Mouse (Mus musculus) brain, embryonic 14.5 days (tissue): ENCODE measurements around the gene Atg13. TPM values are rescaled to one million over a fixed set of nuclear protein-coding genes. Genes with fewer than 3 reads are reported as not detected.

Source experiments
- DNase-seq: peaks from one replicate; pipeline ENCODE4 v3.0.0-alpha.2; 2011; ENCODE audit warnings: low read depth
- CTCF ChIP-seq: fragments of 200-500 bp; IDR thresholded peaks from 2 replicates; pipeline ENCODE4 v1.5.1; 2012; ENCODE audit warnings: inconsistent platforms, mild to moderate bottlenecking, moderate library complexity, borderline replicate concordance; ENCODE audit not compliant: insufficient read depth, insufficient read length; ENCODE audit errors: extremely low read depth
- POLR2A ChIP-seq: fragments of 200-500 bp; IDR thresholded peaks from 2 replicates; pipeline ENCODE4 v1.6.1; 2012; ENCODE audit warnings: mild to moderate bottlenecking, inconsistent platforms, borderline replicate concordance; ENCODE audit not compliant: poor library complexity, insufficient read depth, insufficient read length, severe bottlenecking; ENCODE audit errors: extremely low read depth
- polyA plus RNA-seq: library from polyadenylated mRNA; depleted of rRNA; stranded (reverse); fragments of >200 nt; gene quantifications from 2 replicates; pipeline ENCODE4 v1.2.3, GENCODE M21; 2012

The Atg13 gene
- polyA plus RNA-seq, 1 experiment = 62.0 TPM

DNA sequence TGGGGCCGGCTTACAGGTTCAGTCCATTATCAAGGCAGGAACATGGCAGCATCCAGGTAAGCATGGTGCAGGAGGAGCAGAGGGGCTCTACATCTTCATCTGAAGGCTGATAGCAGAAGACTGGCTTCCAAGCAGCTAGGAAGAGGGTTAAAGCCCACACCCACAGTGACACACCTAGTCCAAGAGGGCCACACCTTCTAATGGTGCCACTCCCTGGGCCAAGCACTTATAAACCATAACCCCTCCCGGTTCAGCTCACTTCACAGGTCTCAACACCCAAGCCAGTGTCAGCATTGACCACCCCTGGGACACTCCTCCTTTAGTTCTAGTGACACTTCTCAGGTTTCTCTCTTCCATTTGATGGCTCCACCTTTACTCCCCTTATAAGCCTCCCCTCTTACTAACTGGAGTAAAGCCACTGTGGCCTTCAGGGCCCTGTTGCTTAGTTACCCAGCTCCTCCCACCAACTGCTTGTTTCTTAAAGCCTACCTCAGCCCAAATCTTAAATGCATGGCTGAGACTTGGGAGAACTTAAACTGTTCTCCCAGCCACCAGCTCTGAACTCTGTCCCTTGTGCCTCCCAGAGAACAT is 67.5 kb downstream of the Atg13 start:
- DNase-seq = no peak
- TF ChIP-seq CTCF = no peak
- no peak for TF ChIP-seq POLR2A

DNA sequence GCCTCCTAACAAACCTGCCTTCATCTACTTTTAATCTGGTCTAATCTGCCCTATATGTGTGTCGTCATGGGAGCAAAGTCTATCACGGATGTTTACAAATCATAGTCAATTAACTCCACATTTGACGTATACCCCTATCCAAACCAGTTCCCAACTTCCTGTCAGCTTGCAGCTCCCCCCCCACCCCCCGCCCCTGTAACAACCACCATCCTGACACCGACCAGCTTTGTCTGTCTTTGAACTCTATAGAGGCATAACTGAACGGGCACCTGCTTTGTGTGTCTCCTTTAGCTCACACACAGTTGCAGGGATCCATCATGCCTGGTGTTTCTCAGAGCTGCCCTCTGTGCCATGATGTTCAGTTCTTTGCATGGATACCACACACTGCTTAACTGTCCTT is 71.4 kb downstream of the Atg13 start:
- TF ChIP-seq POLR2A (no peak), CTCF (no peak)
- DNase-seq = no peak

DNA sequence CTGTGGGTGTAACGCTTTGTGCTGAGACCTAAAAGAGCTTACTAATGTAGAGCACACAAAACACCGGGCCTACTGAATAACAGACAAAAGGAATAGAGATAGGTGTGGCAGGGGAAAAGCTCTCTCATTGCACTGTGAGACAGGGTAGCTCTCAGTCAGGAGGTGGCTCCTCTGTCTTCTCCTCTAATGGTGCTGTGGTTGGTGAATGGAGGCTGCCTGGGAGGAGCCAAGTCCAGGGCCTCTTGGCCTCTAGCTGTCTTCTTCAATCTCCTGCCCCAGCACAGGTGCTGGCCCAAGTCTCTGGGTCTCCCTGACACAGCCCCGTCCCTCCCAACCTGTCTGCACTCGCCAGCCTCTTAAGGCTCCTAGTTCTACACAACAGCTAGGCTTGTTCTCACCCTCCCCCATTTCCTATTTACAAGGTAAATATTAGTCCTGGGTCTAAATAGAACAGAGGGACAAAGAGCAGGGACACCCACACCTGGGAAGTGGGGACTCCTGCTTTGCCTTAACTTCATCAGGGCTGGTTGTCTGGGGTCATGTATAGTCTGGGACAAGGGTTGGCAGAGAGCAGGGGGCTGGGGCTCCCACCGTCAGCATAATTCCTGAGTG is 73.5 kb downstream of the Atg13 start:
- DNase-seq = no peak
- TF ChIP-seq CTCF (no peak), POLR2A (no peak)

GRCm38 (mm10) chr2:91636229-91636628 is 74.1 kb downstream of the Atg13 start, which contains the start of gene F2:
TSS of gene F2 (minus strand) at chr2:91636414.
- no peak for DNase-seq
- TF ChIP-seq POLR2A (no peak), CTCF (no peak)

DNA sequence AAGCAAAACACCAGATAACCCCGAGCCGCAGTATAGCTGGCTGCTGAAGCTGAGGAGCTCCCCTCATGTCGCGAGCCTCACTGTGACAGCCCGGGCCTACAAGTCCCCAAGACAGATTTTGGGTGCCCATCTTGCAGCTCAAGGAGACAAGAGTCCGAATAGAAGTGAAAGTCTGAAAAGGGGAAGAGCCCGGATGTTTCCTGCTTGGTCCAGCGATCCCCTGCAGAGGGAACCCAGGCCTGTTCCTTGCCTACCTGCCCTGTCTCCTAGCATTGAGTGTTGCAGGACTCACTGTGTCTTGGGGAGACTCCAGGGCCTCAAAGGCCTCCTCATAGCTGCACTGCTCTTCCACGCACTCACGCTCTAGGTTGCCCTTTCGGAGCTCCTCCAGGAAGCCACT is 74.9 kb downstream of the Atg13 start:
- TF ChIP-seq POLR2A (no peak), CTCF (no peak)
- no peak for DNase-seq

- no peak for DNase-seq
- TF ChIP-seq CTCF = no peak
- no peak for TF ChIP-seq POLR2A
These were observed 75.5 kb downstream of the Atg13 start for GRCm38 (mm10) chr2:91634841-91635240.

DNA sequence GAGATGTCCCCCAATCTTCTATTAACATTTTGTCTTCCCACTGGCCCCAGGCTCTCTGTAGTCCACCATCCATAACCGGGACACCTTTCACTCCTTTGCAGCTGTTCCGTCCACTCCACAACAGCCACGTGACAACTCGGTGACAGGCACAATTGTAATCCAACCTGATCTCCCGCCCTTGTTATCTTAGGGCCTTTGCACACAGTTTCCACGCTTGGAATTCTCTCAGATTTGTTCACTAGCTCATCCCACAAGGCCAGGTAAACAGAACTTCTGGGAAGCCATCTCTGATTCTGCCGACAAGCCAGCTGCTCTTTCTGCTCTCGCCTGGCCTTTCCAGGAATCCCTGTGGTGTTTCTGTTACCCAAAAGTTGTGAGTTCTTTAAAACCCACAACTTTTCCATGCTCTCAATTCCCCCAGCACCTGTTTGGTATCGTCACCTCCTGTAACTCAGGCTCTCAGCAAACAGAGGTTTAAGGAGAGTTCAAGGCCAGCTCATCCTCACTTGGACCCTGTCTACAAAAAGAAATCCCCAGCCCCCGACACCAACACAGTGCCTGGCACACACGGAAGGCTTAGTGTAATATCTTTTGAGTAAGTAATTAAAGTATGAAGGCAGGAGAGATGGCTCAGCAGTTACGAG is 76.9 kb downstream of the Atg13 start:
- no peak for DNase-seq
- TF ChIP-seq POLR2A = no peak
- TF ChIP-seq CTCF = no peak

- TF ChIP-seq CTCF (no peak), POLR2A (no peak)
- DNase-seq = no peak
These were observed 78.1 kb downstream of the Atg13 start for GRCm38 (mm10) chr2:91632316-91632715.

DNA sequence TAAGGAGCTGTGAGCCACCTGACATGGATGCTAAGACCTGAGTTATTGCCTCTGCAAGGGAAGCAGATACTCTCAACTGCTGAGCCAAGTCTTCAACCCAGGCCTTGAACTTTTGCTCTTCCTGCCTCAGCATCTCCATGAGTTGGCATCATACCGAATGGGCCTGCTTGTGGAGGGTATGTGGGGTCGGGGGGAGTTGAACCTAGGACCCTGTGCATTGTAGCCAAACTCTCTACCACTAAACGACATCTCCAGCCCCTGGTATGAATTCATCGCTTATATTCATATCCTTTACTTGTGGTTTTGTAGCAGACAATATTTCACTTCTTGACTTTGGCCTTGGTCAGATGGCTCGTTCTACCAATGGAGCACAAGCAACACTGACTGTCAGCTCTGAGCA is 78.5 kb downstream of the Atg13 start:
- no peak for DNase-seq
- no peak for TF ChIP-seq CTCF
- no peak for TF ChIP-seq POLR2A

GRCm38 (mm10) chr2:91630384-91630783 is 80.0 kb downstream of the Atg13 start:
- TF ChIP-seq POLR2A (no peak), CTCF (no peak)
- no peak for DNase-seq

DNA sequence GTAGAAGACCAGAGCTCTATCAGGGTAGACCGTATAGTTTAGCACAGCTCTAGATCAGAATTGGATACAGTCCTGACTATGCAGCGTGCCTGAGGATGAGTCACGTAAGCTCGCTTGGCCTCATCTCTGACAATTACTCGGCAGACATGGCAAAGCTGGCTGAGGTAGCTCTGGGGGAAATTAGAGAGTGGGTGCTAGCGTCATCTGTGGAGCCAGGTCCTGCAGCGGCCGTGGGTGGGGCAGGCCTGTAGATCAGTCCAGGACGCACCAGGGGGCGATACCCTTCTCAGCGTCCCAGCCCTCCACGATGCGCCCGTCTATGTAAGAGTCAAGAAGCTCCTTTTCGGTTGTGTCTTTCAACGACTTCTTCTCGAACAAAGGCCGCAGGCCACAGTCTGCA is 80.7 kb downstream of the Atg13 start:
- no peak for DNase-seq
- TF ChIP-seq CTCF (no peak), POLR2A (no peak)

GRCm38 (mm10) chr2:91628171-91628570 is 82.2 kb downstream of the Atg13 start:
- no peak for DNase-seq
- TF ChIP-seq CTCF (no peak), POLR2A (no peak)
